Mouse (Mus musculus): ENCODE measurements around the gene Fam222b. TPM values are rescaled to one million over a fixed set of nuclear protein-coding genes. Genes with fewer than 3 reads are reported as not detected.
A peak's percentile ranks its signal among the peaks of the same experiment; 100 is the strongest.

Fam222b gene
- total RNA-seq, 2 experiments from 2014 or later, result 26.1 to 26.6 TPM

- no peak for DNase-seq (ENCODE audit: extremely low spot score in 1 of 2, low spot score in 2 of 2)
- intact Hi-C loops (cut with DNase I), result loop anchor here (5.0 kb wide), 1 partner anchor 67 kb away; the partner anchor contains the start of gene Fam222b
Observed at GRCm38 (mm10) chr11:78159557-78159956, 65.1 kb downstream of the Fam222b start.

GRCm38 (mm10) chr11:78160171-78160570 is 65.7 kb downstream of the Fam222b start:
- DNase-seq (ENCODE audit: extremely low spot score in 1 of 2, low spot score in 2 of 2), result no peak
- intact Hi-C loops (cut with DNase I), result no loop called here

GRCm38 (mm10) chr11:78160675-78161074 is 66.2 kb downstream of the Fam222b start:
- intact Hi-C loops (cut with DNase I), result no loop called here
- no peak for DNase-seq (ENCODE audit: extremely low spot score in 1 of 2, low spot score in 2 of 2)

- DNase-seq (ENCODE audit: extremely low spot score in 1 of 2, low spot score in 2 of 2), result no peak
- intact Hi-C loops (cut with DNase I), result no loop called here
Observed at GRCm38 (mm10) chr11:78161169-78161568, 66.7 kb downstream of the Fam222b start.

- DNase-seq (ENCODE audit: extremely low spot score in 1 of 2, low spot score in 2 of 2), result peak; percentile 49 to 79
- intact Hi-C loops (cut with DNase I), result no loop called here
Observed at GRCm38 (mm10) chr11:78161968-78162367, 67.5 kb downstream of the Fam222b start.

- DNase-seq (ENCODE audit: extremely low spot score in 1 of 2, low spot score in 2 of 2), result peak; percentile 67 to 86
- intact Hi-C loops (cut with DNase I), result no loop called here
Observed at GRCm38 (mm10) chr11:78162504-78162903, 68.0 kb downstream of the Fam222b start.

GRCm38 (mm10) chr11:78163045-78163444 is 68.6 kb downstream of the Fam222b start:
- intact Hi-C loops (cut with DNase I), result no loop called here

GRCm38 (mm10) chr11:78163681-78164603 is 69.5 kb downstream of the Fam222b start:
- intact Hi-C loops (cut with DNase I), result no loop called here

More at GRCm38 (mm10) chr11:78163045-78163444, 68.6 kb downstream of the Fam222b start:
- DNase-seq (ENCODE audit: extremely low spot score in 1 of 2, low spot score in 2 of 2), result no peak

GRCm38 (mm10) chr11:78164604-78164923 is 70.1 kb downstream of the Fam222b start:
- intact Hi-C loops (cut with DNase I), result no loop called here

More at GRCm38 (mm10) chr11:78163681-78164603, 69.5 kb downstream of the Fam222b start:
- peak in 1 of 2 experiments; percentile 86 for DNase-seq (ENCODE audit: extremely low spot score in 1 of 2, low spot score in 2 of 2)

GRCm38 (mm10) chr11:78164924-78165760 is 70.7 kb downstream of the Fam222b start, which contains the start of gene Traf4:
TSS of gene Traf4 (minus strand) at chr11:78165589.
- intact Hi-C loops (cut with DNase I), result no loop called here
- peak in 1 of 2 experiments; percentile 92 for DNase-seq (ENCODE audit: extremely low spot score in 1 of 2, low spot score in 2 of 2)

More at GRCm38 (mm10) chr11:78164604-78164923, 70.1 kb downstream of the Fam222b start:
- no peak for DNase-seq (ENCODE audit: extremely low spot score in 1 of 2, low spot score in 2 of 2)

- intact Hi-C loops (cut with DNase I), result no loop called here
- DNase-seq (ENCODE audit: extremely low spot score in 1 of 2, low spot score in 2 of 2), result peak in 1 of 2 experiments; percentile 78
Observed at GRCm38 (mm10) chr11:78165761-78166109, 71.3 kb downstream of the Fam222b start.

- no peak for DNase-seq (ENCODE audit: extremely low spot score in 1 of 2, low spot score in 2 of 2)
- intact Hi-C loops (cut with DNase I), result no loop called here
Observed at GRCm38 (mm10) chr11:78166161-78166560, 71.7 kb downstream of the Fam222b start.

GRCm38 (mm10) chr11:78166640-78167039 is 72.2 kb downstream of the Fam222b start:
- DNase-seq (ENCODE audit: extremely low spot score in 1 of 2, low spot score in 2 of 2), result no peak
- intact Hi-C loops (cut with DNase I), result no loop called here

- intact Hi-C loops (cut with DNase I), result no loop called here
- DNase-seq (ENCODE audit: extremely low spot score in 1 of 2, low spot score in 2 of 2), result no peak
Observed at GRCm38 (mm10) chr11:78167257-78167959, 72.9 kb downstream of the Fam222b start.

GRCm38 (mm10) chr11:78168541-78169468 is 74.3 kb downstream of the Fam222b start:
- DNase-seq (ENCODE audit: extremely low spot score in 1 of 2, low spot score in 2 of 2), result no peak
- intact Hi-C loops (cut with DNase I), result no loop called here

- intact Hi-C loops (cut with DNase I), result loop anchor here (10.0 kb wide), 1 partner anchor 346 kb away; no protein-coding TSS in a partner anchor
- DNase-seq (ENCODE audit: extremely low spot score in 1 of 2, low spot score in 2 of 2), result no peak
Observed at GRCm38 (mm10) chr11:78170306-78170705, 75.8 kb downstream of the Fam222b start.

- intact Hi-C loops (cut with DNase I), result loop anchor here (10.0 kb wide), 1 partner anchor 347 kb away; no protein-coding TSS in a partner anchor
- no peak for DNase-seq (ENCODE audit: extremely low spot score in 1 of 2, low spot score in 2 of 2)
Observed at GRCm38 (mm10) chr11:78171328-78171727, 76.9 kb downstream of the Fam222b start.

Measured in left cerebral cortex, postnatal 10 days (tissue).